ENCODE assay signal across 8 mouse cellular contexts in genomic region chr11:100320701-100321410, GRCm38 (mm10). TPM values are rescaled to one million over a fixed set of nuclear protein-coding genes. Genes with fewer than 3 reads are reported as not detected.
DNase-seq lines count a peak whose midpoint lies in the region; ATAC-seq and TF ChIP-seq lines count a peak whose summit lies in the region.
"Not testable (repeated sequence)": the region's sequence is repeated elsewhere in the genome, so short reads cannot be mapped to it uniquely, and the experiment has no call there.

No protein-coding gene starts in this region.

- peak overlapping the region; percentile 69 for H3K4me3 ChIP-seq in brown adipose tissue, adult 24 weeks (ENCODE audit: insufficient read depth, low read depth, low read length)
- H3K4me3 ChIP-seq in forebrain, embryonic 12.5 days (replicated peaks), result peak overlapping the region; percentile 84
- peak overlapping the region; percentile 84 for H3K4me3 ChIP-seq in heart, embryonic 16.5 days (ENCODE audit: low read length)
- H3K4me3 ChIP-seq in kidney, adult 2 months (ENCODE audit: insufficient read depth, low read depth, low read length), result peak overlapping the region; percentile 92
- H3K4me3 ChIP-seq in liver, embryonic 12.5 days, result peak overlapping the region; percentile 80
- H3K4me3 ChIP-seq in midbrain, embryonic 12.5 days, result peak overlapping the region; percentile 81
- peak overlapping the region; percentile 82 for H3K4me3 ChIP-seq in spleen, adult 2 months (ENCODE audit: extremely low read depth, insufficient read depth, insufficient read length)

- TF ChIP-seq POLR2A in kidney, adult 2 months (IDR thresholded peaks at IDR 0.05; ENCODE audit: low read depth, low read length); spleen, adult 2 months (IDR thresholded peaks at IDR 0.05; ENCODE audit: low read depth, low read length): not testable (repeated sequence)

- peak overlapping the region; percentile 80 for H3K4me2 ChIP-seq in forebrain, embryonic 12.5 days
- peak overlapping the region; percentile 90 for H3K4me2 ChIP-seq in heart, embryonic 16.5 days (ENCODE audit: low read depth, low read length)
- peak overlapping the region; percentile 73 for H3K4me2 ChIP-seq in liver, embryonic 12.5 days
- peak overlapping the region; percentile 81 for H3K4me2 ChIP-seq in midbrain, embryonic 12.5 days (replicated peaks)

- not testable (repeated sequence) for H3K27me3 ChIP-seq in forebrain, embryonic 12.5 days; heart, embryonic 16.5 days (ENCODE audit: control insufficient read depth, insufficient read depth, low read length); kidney, adult 2 months (replicated peaks; ENCODE audit: control insufficient read depth, insufficient read depth, low read length); liver, embryonic 12.5 days (replicated peaks); midbrain, embryonic 12.5 days; spleen, adult 2 months (ENCODE audit: control insufficient read depth, insufficient read depth, low read length)

- WGBS in forebrain, embryonic 12.5 days, result 16% methylated on average over 11 of the region's 11 CpGs
- WGBS in heart, embryonic 16.5 days, result 16% methylated on average over 11 of the region's 11 CpGs
- 7% methylated on average over 11 of the region's 11 CpGs for WGBS in kidney, adult 2 months
- WGBS in liver, embryonic 12.5 days (ENCODE audit: insufficient replicate concordance), result 9% methylated on average over 11 of the region's 11 CpGs
- 16% methylated on average over 11 of the region's 11 CpGs for WGBS in midbrain, embryonic 12.5 days
- WGBS in spleen, adult 2 months, result 14% methylated on average over 11 of the region's 11 CpGs

- H3K36me3 ChIP-seq in forebrain, embryonic 12.5 days (replicated peaks), result peaks cover 20% of the 10 kb centered on the region
- peaks cover 18% of the 10 kb centered on the region for H3K36me3 ChIP-seq in heart, embryonic 16.5 days (ENCODE audit: control insufficient read depth, insufficient read depth)
- H3K36me3 ChIP-seq in kidney, adult 2 months (ENCODE audit: control insufficient read depth, insufficient read depth, low read length), result peaks cover 13% of the 10 kb centered on the region
- H3K36me3 ChIP-seq in liver, embryonic 12.5 days, result peaks cover 27% of the 10 kb centered on the region
- peaks cover 15% of the 10 kb centered on the region for H3K36me3 ChIP-seq in midbrain, embryonic 12.5 days
- peaks cover 14% of the 10 kb centered on the region for H3K36me3 ChIP-seq in spleen, adult 2 months (ENCODE audit: control insufficient read depth, insufficient read depth, low read length)

- TF ChIP-seq CTCF in kidney, adult 2 months (conservative IDR thresholded peaks at IDR 0.05; ENCODE audit: insufficient read depth, insufficient read length, low read depth, low read length); spleen, adult 2 months (IDR thresholded peaks at IDR 0.05; ENCODE audit: extremely low read depth, insufficient read depth, insufficient read length, insufficient replicate concordance): not testable (repeated sequence)

- DNase-seq in 416B (ENCODE audit: low read depth), result peak; percentile 9
- not testable (repeated sequence) for DNase-seq in kidney, adult 2 months; spleen, adult 2 months (ENCODE audit: low read depth in 1 of 2, low spot score in 2 of 2)

- peak overlapping the region; percentile 18 for H3K27ac ChIP-seq in brown adipose tissue, adult 24 weeks (replicated peaks; ENCODE audit: low read depth, low read length)
- peak overlapping the region; percentile 98 for H3K27ac ChIP-seq in forebrain, embryonic 12.5 days
- peak overlapping the region; percentile 100 for H3K27ac ChIP-seq in heart, embryonic 16.5 days (ENCODE audit: low read length)
- H3K27ac ChIP-seq in kidney, adult 2 months (ENCODE audit: insufficient read depth, low read depth, low read length), result 0 out of 2 replicates have a peak overlapping the region, but pooled peaks have one; percentile 22
- peak overlapping the region; percentile 98 for H3K27ac ChIP-seq in liver, embryonic 12.5 days
- H3K27ac ChIP-seq in midbrain, embryonic 12.5 days (replicated peaks), result peak overlapping the region; percentile 98
- H3K27ac ChIP-seq in spleen, adult 2 months (ENCODE audit: insufficient read depth, low read length), result peak overlapping the region; percentile 28; the same call in 1 of the 2 replicates

- H3K9me3 ChIP-seq in forebrain, embryonic 12.5 days; heart, embryonic 16.5 days (replicated peaks; ENCODE audit: control insufficient read depth, low read length); liver, embryonic 12.5 days (replicated peaks); midbrain, embryonic 12.5 days: not testable (repeated sequence)

- H3K9ac ChIP-seq in forebrain, embryonic 12.5 days, result peak overlapping the region; percentile 97
- peak overlapping the region; percentile 97 for H3K9ac ChIP-seq in heart, embryonic 16.5 days (ENCODE audit: low read length)
- peak overlapping the region; percentile 98 for H3K9ac ChIP-seq in liver, embryonic 12.5 days
- H3K9ac ChIP-seq in midbrain, embryonic 12.5 days (replicated peaks), result peak overlapping the region; percentile 98

- ATAC-seq in forebrain, embryonic 12.5 days (ENCODE audit: low FRiP score); heart, embryonic 16.5 days (replicated peaks; ENCODE audit: extremely low read depth, insufficient read depth, low FRiP score); liver, embryonic 12.5 days; midbrain, embryonic 12.5 days (ENCODE audit: low FRiP score, low read depth): not testable (repeated sequence)

- H3K4me1 ChIP-seq in brown adipose tissue, adult 24 weeks (ENCODE audit: control insufficient read depth, insufficient read depth, insufficient read length, low read length); heart, embryonic 16.5 days (ENCODE audit: control insufficient read depth, insufficient read depth, low read length); kidney, adult 2 months (ENCODE audit: control insufficient read depth, insufficient read depth, low read length); spleen, adult 2 months (ENCODE audit: control insufficient read depth, insufficient read depth, insufficient read length): not testable (repeated sequence)
- peaks cover 11% of the 10 kb centered on the region for H3K4me1 ChIP-seq in forebrain, embryonic 12.5 days
- peaks cover 39% of the 10 kb centered on the region for H3K4me1 ChIP-seq in liver, embryonic 12.5 days
- peaks cover 12% of the 10 kb centered on the region for H3K4me1 ChIP-seq in midbrain, embryonic 12.5 days

RNA-seq across cellular contexts. Expression of gene Eif1, which starts 1.2 kb away (rescaled TPM):
- 1,185 and 1,317 TPM in 2 replicates for polyA plus RNA-seq in brown adipose tissue, adult 24 weeks (2012; ENCODE audit: insufficient read depth, insufficient read length, missing spikeins)
- polyA plus RNA-seq in forebrain, embryonic 12.5 days (2016; fragmentation: Nextera tagmentation; extraction: Ambion mirVana), result 1,544 and 1,585 TPM in 2 replicates
- polyA plus RNA-seq in heart, embryonic 16.5 days (2015; fragmentation: Nextera tagmentation; extraction: Ambion mirVana), result 1,600 and 1,609 TPM in 2 replicates
- 116 and 173 TPM in 2 replicates for polyA plus RNA-seq in kidney, adult 2 months (2012; rRNA removed)
- polyA plus RNA-seq in liver, embryonic 12.5 days (2016; fragmentation: Nextera tagmentation; extraction: Ambion mirVana), result 1,823 and 1,858 TPM in 2 replicates
- polyA plus RNA-seq in midbrain, embryonic 12.5 days (2016; fragmentation: Nextera tagmentation; extraction: Ambion mirVana), result 1,467 and 1,563 TPM in 2 replicates
- polyA plus RNA-seq in spleen, adult 2 months (2012; rRNA removed), result 74.0 and 83.2 TPM in 2 replicates

RNA-seq across cellular contexts. Expression of gene Gast, which starts 13.4 kb away (rescaled TPM):
- not detected in 2 replicates for polyA plus RNA-seq in brown adipose tissue, adult 24 weeks (2012; ENCODE audit: insufficient read depth, insufficient read length, missing spikeins)
- 1.1 TPM in 1 of 2 replicates, not detected in the other for polyA plus RNA-seq in forebrain, embryonic 12.5 days (2016; fragmentation: Nextera tagmentation; extraction: Ambion mirVana)
- polyA plus RNA-seq in heart, embryonic 16.5 days (2015; fragmentation: Nextera tagmentation; extraction: Ambion mirVana), result not detected in 2 replicates
- polyA plus RNA-seq in kidney, adult 2 months (2012; rRNA removed), result not detected in 2 replicates
- not detected in 2 replicates for polyA plus RNA-seq in liver, embryonic 12.5 days (2016; fragmentation: Nextera tagmentation; extraction: Ambion mirVana)
- polyA plus RNA-seq in midbrain, embryonic 12.5 days (2016; fragmentation: Nextera tagmentation; extraction: Ambion mirVana), result 0.97 and 1.2 TPM in 2 replicates
- not detected in 2 replicates for polyA plus RNA-seq in spleen, adult 2 months (2012; rRNA removed)

RNA-seq across cellular contexts. Expression of gene Hap1, which starts 35.1 kb away (rescaled TPM):
- polyA plus RNA-seq in brown adipose tissue, adult 24 weeks (2012; ENCODE audit: insufficient read depth, insufficient read length, missing spikeins), result not detected in 2 replicates
- 96.3 and 116 TPM in 2 replicates for polyA plus RNA-seq in forebrain, embryonic 12.5 days (2016; fragmentation: Nextera tagmentation; extraction: Ambion mirVana)
- polyA plus RNA-seq in heart, embryonic 16.5 days (2015; fragmentation: Nextera tagmentation; extraction: Ambion mirVana), result 5.6 and 5.8 TPM in 2 replicates
- polyA plus RNA-seq in kidney, adult 2 months (2012; rRNA removed), result 3.0 and 3.6 TPM in 2 replicates
- polyA plus RNA-seq in liver, embryonic 12.5 days (2016; fragmentation: Nextera tagmentation; extraction: Ambion mirVana), result 0.43 and 0.47 TPM in 2 replicates
- polyA plus RNA-seq in midbrain, embryonic 12.5 days (2016; fragmentation: Nextera tagmentation; extraction: Ambion mirVana), result 72.8 and 86.6 TPM in 2 replicates
- polyA plus RNA-seq in spleen, adult 2 months (2012; rRNA removed), result 22.0 and 24.7 TPM in 2 replicates

RNA-seq across cellular contexts. Expression of gene Krt42, which starts 51.2 kb away (rescaled TPM):
- polyA plus RNA-seq in brown adipose tissue, adult 24 weeks (2012; ENCODE audit: insufficient read depth, insufficient read length, missing spikeins), result not detected in 2 replicates
- not detected in 2 replicates for polyA plus RNA-seq in forebrain, embryonic 12.5 days (2016; fragmentation: Nextera tagmentation; extraction: Ambion mirVana)
- polyA plus RNA-seq in heart, embryonic 16.5 days (2015; fragmentation: Nextera tagmentation; extraction: Ambion mirVana), result not detected in 2 replicates
- not detected in 2 replicates for polyA plus RNA-seq in kidney, adult 2 months (2012; rRNA removed)
- polyA plus RNA-seq in liver, embryonic 12.5 days (2016; fragmentation: Nextera tagmentation; extraction: Ambion mirVana), result not detected in 2 replicates
- polyA plus RNA-seq in midbrain, embryonic 12.5 days (2016; fragmentation: Nextera tagmentation; extraction: Ambion mirVana), result not detected in 2 replicates
- not detected in 2 replicates for polyA plus RNA-seq in spleen, adult 2 months (2012; rRNA removed)

Comparison
In these comparisons a context has a peak if more than half of its experiments do, and no peak if none do; other contexts are left out.
1. H3K27ac ChIP-seq: peak in every context shown above with its lines; median percentile 100 in heart, embryonic 16.5 days; 98 in forebrain, embryonic 12.5 days; 98 in liver, embryonic 12.5 days; 98 in midbrain, embryonic 12.5 days; 28 in spleen, adult 2 months; 22 in kidney, adult 2 months; 18 in brown adipose tissue, adult 24 weeks.